Mouse (Mus musculus) lung, postnatal 0 days (tissue): ENCODE data around the gene Cps1. TPM values are rescaled to one million over a fixed set of nuclear protein-coding genes. Genes with fewer than 3 reads are reported as not detected.

ENCODE experiments used
- ATAC-seq: fragments of 200-750 bp; cut with Nextera tagmentation; 2 replicates; pipeline ENCODE4 v1.8.0; 2017; ENCODE audit warnings: moderate library complexity
- DNase-seq: peaks from one replicate; pipeline ENCODE4 v3.0.0-alpha.2; 2016; ENCODE audit warnings: low spot score
- H3K27ac ChIP-seq: fragments of 300-500 bp; sonication (generic); 2 replicates; pipeline ENCODE4 v1.5.1; 2014; ENCODE audit warnings: antibody characterized with exemption, mild to moderate bottlenecking, low read length, mixed read lengths
- H3K27me3 ChIP-seq: fragments of 300-500 bp; sonication (generic); replicated peaks from 2 replicates; pipeline ENCODE4 v1.6.1; 2014; ENCODE audit warnings: low read length, mixed read lengths; ENCODE audit not compliant: insufficient read depth
- H3K36me3 ChIP-seq: fragments of 300-500 bp; sonication (generic); 2 replicates; pipeline ENCODE4 v1.6.1; 2014; ENCODE audit warnings: low read length, mixed read lengths; ENCODE audit not compliant: insufficient read depth
- H3K4me1 ChIP-seq: fragments of 300-500 bp; sonication (generic); 2 replicates; pipeline ENCODE4 v1.6.1; 2014; ENCODE audit warnings: antibody characterized with exemption, low read depth, low read length, mixed read lengths; ENCODE audit not compliant: insufficient read depth
- H3K4me2 ChIP-seq: fragments of 300-500 bp; sonication (generic); replicated peaks from 2 replicates; pipeline ENCODE4 v1.6.1; 2014; ENCODE audit warnings: low read depth, mild to moderate bottlenecking, low read length, moderate library complexity, mixed read lengths
- H3K4me3 ChIP-seq: fragments of 300-500 bp; sonication (generic); 2 replicates; pipeline ENCODE4 v1.5.1; 2014; ENCODE audit warnings: low read depth, low read length
- H3K9ac ChIP-seq: fragments of 300-500 bp; sonication (generic); replicated peaks from 2 replicates; pipeline ENCODE4 v1.6.1; 2014; ENCODE audit warnings: low read depth, mild to moderate bottlenecking
- H3K9me3 ChIP-seq: fragments of 300-500 bp; sonication (generic); 2 replicates; pipeline ENCODE4 v1.6.1; 2016; ENCODE audit warnings: low read length, mixed read lengths
- CTCF ChIP-seq: IDR thresholded peaks from 2 replicates; pipeline ENCODE4 v1.5.1; 2016; ENCODE audit warnings: antibody characterized with exemption, mild to moderate bottlenecking
- EP300 ChIP-seq: IDR thresholded peaks from 2 replicates; pipeline ENCODE4 v1.6.1; 2016; ENCODE audit warnings: antibody characterized with exemption, mild to moderate bottlenecking, control low read depth
- whole genome bisulfite sequencing: fragments of 180-500 bp; shearing (Covaris S2); extraction: QIAGEN DNeasy Blood & Tissue Kit; methylation state at CpG from one replicate; pipeline ENCODE4 v1.1.7; 2014; 5-methylcytosine and 5-hydroxymethylcytosine counted together
- polyA plus RNA-seq: library from polyadenylated mRNA; unstranded; fragments of >200 nt; fragmentation: Nextera tagmentation; extraction: Ambion mirVana; gene quantifications from 2 replicates; pipeline ENCODE4 v1.2.1, GENCODE M21; 2015

The Cps1 gene
- polyA plus RNA-seq, 1 experiment from 2014 or later, result 0.06 TPM

- H3K27ac ChIP-seq, result no peak overlapping the region
- no peak overlapping the region for H3K4me2 ChIP-seq
- no peaks in the 10 kb centered on the region for H3K9me3 ChIP-seq
- no peaks in the 10 kb centered on the region for H3K4me1 ChIP-seq
- 22% methylated on average over 12 of the region's 12 CpGs for WGBS
- DNase-seq (peak; percentile 59), ATAC-seq (peak; percentile 61)
- H3K27me3 ChIP-seq, result no peaks in the 10 kb centered on the region
- TF ChIP-seq EP300, result no peak
- TF ChIP-seq CTCF, result no peak
- H3K9ac ChIP-seq, result no peak overlapping the region
- H3K36me3 ChIP-seq, result no peaks in the 10 kb centered on the region
- H3K4me3 ChIP-seq, result no peak overlapping the region
Measured at GRCm38 (mm10) chr1:67103476-67104248, 19.2 kb upstream of the Cps1 start.

GRCm38 (mm10) chr1:67111621-67112298 is 11.1 kb upstream of the Cps1 start:
- Histone ChIP-seq H3K9ac (no peak overlapping the region), H3K4me3 (no peak overlapping the region), H3K27me3 (no peaks in the 10 kb centered on the region), H3K4me2 (no peak overlapping the region), H3K9me3 (no peaks in the 10 kb centered on the region), H3K27ac (no peak overlapping the region), H3K36me3 (no peaks in the 10 kb centered on the region), H3K4me1 (no peaks in the 10 kb centered on the region)
- DNase-seq, result no peak
- no peak for ATAC-seq
- TF ChIP-seq CTCF (no peak), EP300 (no peak)
- 85% methylated on average over 3 of the region's 3 CpGs for WGBS

GRCm38 (mm10) chr1:67113343-67114030 is 9.3 kb upstream of the Cps1 start:
- Histone ChIP-seq H3K4me3 (no peak overlapping the region), H3K27ac (no peak overlapping the region), H3K9me3 (no peaks in the 10 kb centered on the region), H3K36me3 (no peaks in the 10 kb centered on the region), H3K9ac (no peak overlapping the region), H3K27me3 (no peaks in the 10 kb centered on the region), H3K4me2 (no peak overlapping the region), H3K4me1 (no peaks in the 10 kb centered on the region)
- WGBS, result 42% methylated on average over 7 of the region's 7 CpGs
- TF ChIP-seq EP300 (peak; percentile 64), CTCF (no peak)
- DNase-seq, result peak; percentile 90
- peak; percentile 73 for ATAC-seq

- Histone ChIP-seq H3K4me1 (no peaks in the 10 kb centered on the region), H3K36me3 (no peaks in the 10 kb centered on the region), H3K9ac (no peak overlapping the region), H3K9me3 (no peaks in the 10 kb centered on the region), H3K4me2 (no peak overlapping the region), H3K27ac (no peak overlapping the region), H3K4me3 (no peak overlapping the region), H3K27me3 (no peaks in the 10 kb centered on the region)
- 65% methylated on average over 8 of the region's 8 CpGs for WGBS
- TF ChIP-seq CTCF (no peak), EP300 (peak; percentile 24; the same call in 1 of the 2 replicates)
- DNase-seq, result peak; percentile 19
- ATAC-seq, result peak; percentile 30; the same call in 1 of the 2 replicates
Measured at GRCm38 (mm10) chr1:67116571-67116970, 6.3 kb upstream of the Cps1 start.

GRCm38 (mm10) chr1:67117778-67118177 is 5.0 kb upstream of the Cps1 start:
- Histone ChIP-seq H3K36me3 (no peaks in the 10 kb centered on the region), H3K9me3 (no peaks in the 10 kb centered on the region), H3K27ac (no peak overlapping the region), H3K4me1 (no peaks in the 10 kb centered on the region), H3K4me3 (no peak overlapping the region), H3K27me3 (no peaks in the 10 kb centered on the region), H3K4me2 (no peak overlapping the region), H3K9ac (no peak overlapping the region)
- WGBS, result 79% methylated on average over 6 of the region's 6 CpGs
- ATAC-seq (no peak), DNase-seq (no peak)
- no peak for TF ChIP-seq CTCF
- TF ChIP-seq EP300, result no peak

- H3K9me3 ChIP-seq, result no peaks in the 10 kb centered on the region
- H3K36me3 ChIP-seq, result no peaks in the 10 kb centered on the region
- ATAC-seq, result no peak
- H3K4me2 ChIP-seq, result no peak overlapping the region
- H3K9ac ChIP-seq, result no peak overlapping the region
- H3K4me1 ChIP-seq, result no peaks in the 10 kb centered on the region
- peak; percentile 22 for DNase-seq
- WGBS, result 51% methylated on average over 2 of the region's 2 CpGs
- no peak overlapping the region for H3K4me3 ChIP-seq
- TF ChIP-seq CTCF (no peak), EP300 (no peak)
- H3K27ac ChIP-seq, result no peak overlapping the region
- no peaks in the 10 kb centered on the region for H3K27me3 ChIP-seq
Measured at GRCm38 (mm10) chr1:67125433-67125832, 2.6 kb downstream of the Cps1 start.
